Mouse (Mus musculus): ENCODE measurements around the gene Gm20388. TPM values are rescaled to one million over a fixed set of nuclear protein-coding genes. Genes with fewer than 3 reads are reported as not detected.
"Not testable (repeated sequence)": the region's sequence is repeated elsewhere in the genome, so short reads cannot be mapped to it uniquely, and the experiment has no call there.

The Gm20388 gene
- polyA plus RNA-seq, 1 experiment from 2014 or later, result 4.4 TPM

GRCm38 (mm10) chr8:123193771-123194170 lies 3283.1 kb downstream of the Gm20388 start:
- Histone ChIP-seq H3K27me3 (no peaks in the 10 kb centered on the region), H3K9ac (replicated peaks) (no peak overlapping the region), H3K9me3 (no peaks in the 10 kb centered on the region), H3K4me2 (replicated peaks) (no peak overlapping the region), H3K27ac (no peak overlapping the region), H3K4me3 (replicated peaks) (no peak overlapping the region), H3K4me1 (replicated peaks) (no peaks in the 10 kb centered on the region; the same call in 1 of the 2 replicates), H3K36me3 (no peaks in the 10 kb centered on the region)
- 88% methylated on average over 9 of the region's 9 CpGs for WGBS
- ATAC-seq, result no peak

GRCm38 (mm10) chr8:123197016-123197415 lies 3286.4 kb downstream of the Gm20388 start:
- not testable (repeated sequence) for H3K9ac ChIP-seq (replicated peaks); H3K27me3 ChIP-seq; H3K36me3 ChIP-seq; H3K4me2 ChIP-seq (replicated peaks); H3K4me3 ChIP-seq (replicated peaks); H3K27ac ChIP-seq; H3K9me3 ChIP-seq; ATAC-seq; H3K4me1 ChIP-seq (replicated peaks)
- 78% methylated on average over 5 of the region's 5 CpGs for WGBS

- Histone ChIP-seq H3K4me3 (replicated peaks) (no peak overlapping the region), H3K27ac (no peak overlapping the region), H3K9me3 (no peaks in the 10 kb centered on the region), H3K4me2 (replicated peaks) (no peak overlapping the region), H3K9ac (replicated peaks) (no peak overlapping the region), H3K36me3 (peaks cover 12% of the 10 kb centered on the region), H3K27me3 (no peaks in the 10 kb centered on the region; the same call in 1 of the 2 replicates), H3K4me1 (replicated peaks) (no peaks in the 10 kb centered on the region)
- WGBS, result 75% methylated on average over 14 of the region's 14 CpGs
- no peak for ATAC-seq
Measured at GRCm38 (mm10) chr8:123199864-123200263, 3289.2 kb downstream of the Gm20388 start.

- H3K36me3 ChIP-seq, result peaks cover 33% of the 10 kb centered on the region
- no peak overlapping the region for H3K27ac ChIP-seq
- WGBS, result 27% methylated on average over 5 of the region's 5 CpGs
- no peak overlapping the region for H3K9ac ChIP-seq (replicated peaks)
- peak; percentile 60 for ATAC-seq
- H3K27me3 ChIP-seq, result no peaks in the 10 kb centered on the region; the same call in 1 of the 2 replicates
- no peaks in the 10 kb centered on the region for H3K9me3 ChIP-seq
- no peak overlapping the region for H3K4me2 ChIP-seq (replicated peaks)
- H3K4me1 ChIP-seq (replicated peaks), result no peaks in the 10 kb centered on the region
- H3K4me3 ChIP-seq (replicated peaks), result no peak overlapping the region
Measured at GRCm38 (mm10) chr8:123202288-123202687, 3291.6 kb downstream of the Gm20388 start.

DNA sequence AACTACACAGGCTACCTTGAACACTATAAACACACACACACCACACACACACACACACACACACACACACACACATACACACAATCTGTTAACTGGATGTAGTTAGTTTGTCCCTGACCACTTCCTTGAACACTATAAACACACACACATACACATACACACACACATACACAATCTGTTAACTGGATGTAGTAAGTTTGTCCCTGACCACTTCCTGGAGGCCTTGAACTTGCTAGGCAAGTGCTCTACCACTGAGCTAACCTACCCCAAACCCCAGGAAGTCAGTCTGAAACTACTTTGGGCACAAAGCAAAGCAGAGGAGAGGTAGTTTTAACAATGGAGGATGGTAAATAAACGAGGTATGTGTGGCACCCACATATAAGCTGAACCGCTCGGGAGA lies 3292.9 kb downstream of the Gm20388 start:
- Histone ChIP-seq H3K4me3 (replicated peaks) (no peak overlapping the region), H3K9me3 (no peaks in the 10 kb centered on the region), H3K4me1 (replicated peaks) (no peaks in the 10 kb centered on the region), H3K27ac (no peak overlapping the region), H3K9ac (replicated peaks) (no peak overlapping the region), H3K4me2 (replicated peaks) (no peak overlapping the region), H3K36me3 (peaks cover 46% of the 10 kb centered on the region), H3K27me3 (no peaks in the 10 kb centered on the region; the same call in 1 of the 2 replicates)
- WGBS, result 90% methylated on average over 3 of the region's 3 CpGs
- ATAC-seq, result no peak

- peaks cover 38% of the 10 kb centered on the region for H3K36me3 ChIP-seq
- peak overlapping the region; percentile 97 for H3K4me2 ChIP-seq (replicated peaks)
- H3K4me3 ChIP-seq (replicated peaks), result peak overlapping the region; percentile 92
- ATAC-seq, result no peak
- no peak overlapping the region for H3K27ac ChIP-seq
- H3K9me3 ChIP-seq, result no peaks in the 10 kb centered on the region
- no peaks in the 10 kb centered on the region for H3K27me3 ChIP-seq
- H3K9ac ChIP-seq (replicated peaks), result peak overlapping the region; percentile 99
- H3K4me1 ChIP-seq (replicated peaks), result peaks cover 27% of the 10 kb centered on the region
- 49% methylated on average over 10 of the region's 10 CpGs for WGBS
Measured at GRCm38 (mm10) chr8:123211876-123212275, 3301.2 kb downstream of the Gm20388 start.

DNA sequence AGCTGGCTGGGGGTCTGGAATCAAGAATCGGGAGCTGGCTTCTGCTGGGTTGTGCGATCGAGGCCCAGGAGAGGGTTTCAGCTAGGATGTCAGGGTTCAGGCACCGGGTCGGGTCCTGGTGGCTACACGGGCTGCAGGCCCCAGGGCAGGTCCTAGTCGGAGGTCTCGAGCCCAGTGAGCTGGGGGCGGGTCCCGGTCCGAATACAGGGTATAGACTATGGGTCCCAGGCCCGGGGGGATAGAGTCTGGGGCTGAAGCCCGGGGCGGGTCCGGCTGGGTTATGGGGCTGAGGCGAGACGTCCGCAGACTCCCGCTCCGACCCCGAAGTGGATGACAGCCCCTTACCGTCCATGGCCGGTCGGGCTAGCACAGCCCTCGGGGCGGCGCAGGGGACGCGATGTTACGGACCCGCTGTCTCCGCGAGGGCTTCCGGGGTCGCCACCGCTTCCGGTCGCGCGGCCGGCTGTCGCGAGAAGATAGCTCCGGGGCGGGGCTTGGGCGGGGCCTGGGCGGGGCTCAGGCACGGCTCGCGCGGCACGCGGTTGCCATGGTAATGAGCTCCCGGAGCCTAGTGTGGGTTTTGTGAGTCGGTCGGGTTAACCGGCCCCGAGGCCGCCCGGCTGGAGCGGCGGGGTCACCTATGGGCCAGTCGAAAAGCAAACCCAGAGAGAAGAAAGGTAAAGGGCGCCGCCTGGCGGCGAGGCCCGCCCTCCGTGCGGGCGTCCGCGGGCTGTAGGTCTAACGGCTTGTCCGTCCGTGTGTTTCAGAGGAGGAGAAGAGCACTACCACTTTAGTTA lies 3301.9 kb downstream of the Gm20388 start, which contains the start of the genes Chmp1a and Spata33:
Gene Chmp1a, minus strand, starts transcription at position 443 of the 797 bp plus-strand sequence.
Gene Spata33, plus strand, starts transcription at position 512 of the 797 bp plus-strand sequence.
- Histone ChIP-seq H3K9me3 (no peaks in the 10 kb centered on the region), H3K4me3 (replicated peaks) (peak within 1 kb of the TSS; percentile 92), H3K4me2 (replicated peaks) (peak within 1 kb of the TSS; percentile 97), H3K27me3 (no peaks in the 10 kb centered on the region), H3K27ac (peak within 1 kb of the TSS; percentile 61), H3K9ac (replicated peaks) (peak within 1 kb of the TSS; percentile 99), H3K36me3 (peaks cover 31% of the 10 kb centered on the region), H3K4me1 (replicated peaks) (peaks cover 27% of the 10 kb centered on the region)
- WGBS, result 1% methylated on average over 76 of the region's 76 CpGs
- ATAC-seq, result peak; percentile 95

DNA sequence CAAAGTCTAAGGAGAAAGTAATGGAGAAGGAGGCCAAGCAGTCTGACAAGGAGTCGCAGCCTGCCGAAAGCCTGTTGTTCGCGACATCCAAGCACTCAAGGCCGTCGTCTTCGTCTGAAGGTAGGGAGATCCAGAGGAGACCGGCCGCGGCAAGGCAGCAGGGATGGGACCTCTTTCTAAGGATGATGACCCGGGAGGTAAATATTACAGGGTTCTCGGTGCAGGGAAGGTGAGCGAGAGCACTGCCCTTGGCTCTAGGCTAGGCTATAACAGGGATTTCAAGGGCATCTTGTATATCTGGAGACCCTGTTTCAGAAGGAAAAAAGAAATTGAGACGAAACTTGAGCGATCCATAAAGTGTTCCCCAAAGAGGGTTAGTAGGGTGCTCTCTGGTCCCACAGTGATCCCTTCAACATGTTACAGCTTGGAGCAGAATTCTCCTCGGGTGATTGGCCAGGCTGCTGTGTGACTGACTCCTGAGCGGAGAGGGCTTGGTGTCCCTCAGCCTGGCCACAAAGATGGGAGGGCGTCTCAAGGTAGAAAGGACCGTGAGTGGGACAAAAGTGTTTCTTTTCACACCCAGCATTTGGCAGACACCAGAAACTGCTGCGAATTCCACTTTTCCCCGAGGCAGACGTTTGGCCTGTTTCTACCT lies 3302.6 kb downstream of the Gm20388 start:
- ATAC-seq, result no peak; the same call in 1 of the 2 replicates
- Histone ChIP-seq H3K9ac (replicated peaks) (peak overlapping the region; percentile 99), H3K27me3 (no peaks in the 10 kb centered on the region), H3K36me3 (peaks cover 24% of the 10 kb centered on the region), H3K4me1 (replicated peaks) (peaks cover 27% of the 10 kb centered on the region), H3K4me3 (replicated peaks) (peak overlapping the region; percentile 92), H3K4me2 (replicated peaks) (peak overlapping the region; percentile 97), H3K9me3 (no peaks in the 10 kb centered on the region), H3K27ac (peak overlapping the region; percentile 61)
- 22% methylated on average over 22 of the region's 22 CpGs for WGBS

- Histone ChIP-seq H3K9me3 (no peaks in the 10 kb centered on the region), H3K27me3 (no peaks in the 10 kb centered on the region), H3K27ac (no peak overlapping the region), H3K9ac (replicated peaks) (no peak overlapping the region), H3K4me1 (replicated peaks) (peaks cover 27% of the 10 kb centered on the region), H3K36me3 (0 out of 2 replicates have a peak, but pooled peaks cover 3% of the 10 kb centered on the region), H3K4me2 (replicated peaks) (no peak overlapping the region), H3K4me3 (replicated peaks) (no peak overlapping the region)
- 87% methylated on average over 3 of the region's 3 CpGs for WGBS
- no peak for ATAC-seq
Measured at GRCm38 (mm10) chr8:123215430-123215829, 3304.8 kb downstream of the Gm20388 start.

GRCm38 (mm10) chr8:123220917-123221316 lies 3310.3 kb downstream of the Gm20388 start:
- Histone ChIP-seq H3K4me1 (replicated peaks) (peaks cover 16% of the 10 kb centered on the region), H3K27me3 (no peaks in the 10 kb centered on the region), H3K36me3 (no peaks in the 10 kb centered on the region), H3K4me2 (replicated peaks) (no peak overlapping the region), H3K4me3 (replicated peaks) (no peak overlapping the region), H3K9ac (replicated peaks) (no peak overlapping the region), H3K9me3 (no peaks in the 10 kb centered on the region), H3K27ac (no peak overlapping the region)
- ATAC-seq, result no peak
- WGBS, result 91% methylated on average over 1 of the region's 1 CpGs

GRCm38 (mm10) chr8:123224278-123225266 lies 3313.9 kb downstream of the Gm20388 start, which contains the start of gene Cdk10:
Cdk10 (plus strand) TSS chr8:123224842.
- H3K9ac ChIP-seq (replicated peaks), result peak within 1 kb of the TSS; percentile 87
- H3K36me3 ChIP-seq, result peaks cover 30% of the 10 kb centered on the region
- peaks cover 21% of the 10 kb centered on the region for H3K4me1 ChIP-seq (replicated peaks)
- peak; percentile 93 for ATAC-seq
- peak within 1 kb of the TSS; percentile 88 for H3K4me2 ChIP-seq (replicated peaks)
- no peaks in the 10 kb centered on the region for H3K27me3 ChIP-seq
- 4% methylated on average over 59 of the region's 59 CpGs for WGBS
- H3K4me3 ChIP-seq (replicated peaks), result peak within 1 kb of the TSS; percentile 76
- peak within 1 kb of the TSS; percentile 87 for H3K27ac ChIP-seq
- no peaks in the 10 kb centered on the region for H3K9me3 ChIP-seq

All from midbrain, embryonic 13.5 days (tissue).